Mouse (Mus musculus): ENCODE measurements around the gene Yy1.
A peak's percentile ranks its signal among the peaks of the same experiment; 100 is the strongest.

The Yy1 gene

GRCm38 (mm10) chr12:108792546-108793452 lies at the start of gene Yy1:
Gene Yy1 (plus strand): TSS chr12:108792973.
- peak; percentile 99 for DNase-seq (ENCODE audit: low spot score in 2 of 2)

GRCm38 (mm10) chr12:108745990-108746389 lies 46.8 kb upstream of the Yy1 start:
- DNase-seq (ENCODE audit: low spot score in 2 of 2) = no peak

GRCm38 (mm10) chr12:108749019-108749418 lies 43.8 kb upstream of the Yy1 start:
- no peak for DNase-seq (ENCODE audit: low spot score in 2 of 2)

- no peak for DNase-seq (ENCODE audit: low spot score in 2 of 2)
Measured at GRCm38 (mm10) chr12:108749454-108749853, 43.3 kb upstream of the Yy1 start.

- no peak for DNase-seq (ENCODE audit: low spot score in 2 of 2)
Measured at GRCm38 (mm10) chr12:108750226-108750625, 42.5 kb upstream of the Yy1 start.

- no peak for DNase-seq (ENCODE audit: low spot score in 2 of 2)
Measured at GRCm38 (mm10) chr12:108751790-108752189, 41.0 kb upstream of the Yy1 start.

GRCm38 (mm10) chr12:108755141-108755540 lies 37.6 kb upstream of the Yy1 start:
- no peak for DNase-seq (ENCODE audit: low spot score in 2 of 2)

- no peak for DNase-seq (ENCODE audit: low spot score in 2 of 2)
Measured at GRCm38 (mm10) chr12:108756611-108757010, 36.2 kb upstream of the Yy1 start.

- peak; percentile 99 for DNase-seq (ENCODE audit: low spot score in 2 of 2)
Measured at GRCm38 (mm10) chr12:108757717-108758257, 35.0 kb upstream of the Yy1 start.

GRCm38 (mm10) chr12:108758273-108758672 lies 34.5 kb upstream of the Yy1 start:
- DNase-seq (ENCODE audit: low spot score in 2 of 2) = peak in 1 of 2 experiments; percentile 66

GRCm38 (mm10) chr12:108758682-108759081 lies 34.1 kb upstream of the Yy1 start:
- DNase-seq (ENCODE audit: low spot score in 2 of 2) = no peak

- no peak for DNase-seq (ENCODE audit: low spot score in 2 of 2)
Measured at GRCm38 (mm10) chr12:108759266-108759665, 33.5 kb upstream of the Yy1 start.

- DNase-seq (ENCODE audit: low spot score in 2 of 2) = no peak
Measured at GRCm38 (mm10) chr12:108760016-108760415, 32.8 kb upstream of the Yy1 start.

- DNase-seq (ENCODE audit: low spot score in 2 of 2) = no peak
Measured at GRCm38 (mm10) chr12:108760500-108761020, 32.2 kb upstream of the Yy1 start.

- no peak for DNase-seq (ENCODE audit: low spot score in 2 of 2)
Measured at GRCm38 (mm10) chr12:108761209-108761608, 31.6 kb upstream of the Yy1 start.

GRCm38 (mm10) chr12:108761665-108762064 lies 31.1 kb upstream of the Yy1 start:
- DNase-seq (ENCODE audit: low spot score in 2 of 2) = no peak

- no peak for DNase-seq (ENCODE audit: low spot score in 2 of 2)
Measured at GRCm38 (mm10) chr12:108763057-108763796, 29.5 kb upstream of the Yy1 start.

GRCm38 (mm10) chr12:108764917-108765678 lies 27.7 kb upstream of the Yy1 start:
- DNase-seq (ENCODE audit: low spot score in 2 of 2) = no peak

GRCm38 (mm10) chr12:108765751-108766221 lies 27.0 kb upstream of the Yy1 start:
- DNase-seq (ENCODE audit: low spot score in 2 of 2) = no peak

- DNase-seq (ENCODE audit: low spot score in 2 of 2) = no peak
Measured at GRCm38 (mm10) chr12:108766316-108766715, 26.5 kb upstream of the Yy1 start.

- DNase-seq (ENCODE audit: low spot score in 2 of 2) = no peak
Measured at GRCm38 (mm10) chr12:108766866-108767265, 25.9 kb upstream of the Yy1 start.
